Mouse (Mus musculus) erythroblast, embryonic 14.5 days (primary cell): ENCODE measurements at regions not wholly inside any gene's neighbourhood (a gene's known extent, or its start where the extent isn't known, plus 50 kb on each side); places are given as distances from the start of the nearest gene placed in this dataset.

Experiments used
- GATA1 ChIP-seq: IDR thresholded peaks from 2 replicates; pipeline ENCODE4 v1.6.1; 2012; ENCODE audit warnings: low read length, inconsistent platforms, mixed read lengths
- TAL1 ChIP-seq: IDR thresholded peaks from 3 replicates; pipeline ENCODE4 v1.6.1; 2012; ENCODE audit warnings: low read length, inconsistent platforms, mixed read lengths

DNA sequence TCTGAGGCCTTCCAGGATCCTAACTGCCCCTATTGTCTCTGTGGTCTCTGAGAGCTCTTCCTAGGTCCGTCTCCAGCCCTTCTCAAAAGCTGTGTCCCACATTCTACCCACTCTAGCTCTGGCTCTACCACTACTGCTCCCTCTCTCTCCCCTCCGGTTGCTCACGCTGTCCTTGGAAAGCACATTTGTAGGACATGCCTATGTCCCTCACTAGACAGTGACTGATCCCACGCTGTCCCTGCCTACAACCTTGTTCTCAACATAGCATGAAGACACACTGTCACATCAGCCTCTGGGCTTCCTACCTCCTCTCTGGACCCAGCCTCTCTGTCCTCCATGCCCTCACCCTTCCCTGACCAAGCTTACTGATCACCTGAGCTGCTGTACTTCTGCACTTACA is 148.5 kb upstream of the Klf14 start:
- no peak for TF ChIP-seq GATA1
- no peak for TF ChIP-seq TAL1
